Mouse (Mus musculus): ENCODE measurements around the gene Podxl2. TPM values are rescaled to one million over a fixed set of nuclear protein-coding genes. Genes with fewer than 3 reads are reported as not detected.

Gene Podxl2
- total RNA-seq, 2 experiments from 2014 or later: 49.9 to 54.8 TPM

DNA sequence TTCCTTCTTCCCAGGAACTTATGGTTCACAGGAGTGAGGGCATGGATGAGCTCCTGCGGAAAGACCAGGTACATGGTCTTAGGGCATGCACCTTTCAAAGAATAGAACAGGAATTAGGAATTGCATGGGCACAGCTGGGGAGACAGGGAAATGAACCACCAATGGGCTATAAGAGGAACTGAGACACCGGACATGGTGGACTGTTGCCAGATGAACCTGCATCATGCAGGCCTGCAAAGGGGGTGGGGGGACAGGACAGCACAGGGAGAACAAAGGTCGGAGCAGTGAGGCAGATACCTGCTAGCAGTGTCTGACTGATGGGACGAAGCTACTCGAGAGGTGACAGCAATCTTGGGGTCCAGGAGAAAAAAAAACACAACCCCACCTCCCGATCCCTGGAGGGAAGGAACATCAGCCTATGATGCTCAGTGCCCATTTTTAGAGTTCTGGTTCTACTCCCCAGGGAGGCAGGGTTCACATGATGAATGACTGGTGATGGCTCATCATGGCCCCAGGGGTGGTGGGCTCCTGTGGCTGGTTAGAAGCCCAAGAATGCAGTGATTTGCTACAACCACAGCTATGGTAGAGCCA, 44.6 kb downstream of the Podxl2 start:
- intact Hi-C loops (cut with DNase I): loop anchor here (5.0 kb wide), 1 partner anchor 268 kb away; no protein-coding TSS in a partner anchor
- DNase-seq: no peak

DNA sequence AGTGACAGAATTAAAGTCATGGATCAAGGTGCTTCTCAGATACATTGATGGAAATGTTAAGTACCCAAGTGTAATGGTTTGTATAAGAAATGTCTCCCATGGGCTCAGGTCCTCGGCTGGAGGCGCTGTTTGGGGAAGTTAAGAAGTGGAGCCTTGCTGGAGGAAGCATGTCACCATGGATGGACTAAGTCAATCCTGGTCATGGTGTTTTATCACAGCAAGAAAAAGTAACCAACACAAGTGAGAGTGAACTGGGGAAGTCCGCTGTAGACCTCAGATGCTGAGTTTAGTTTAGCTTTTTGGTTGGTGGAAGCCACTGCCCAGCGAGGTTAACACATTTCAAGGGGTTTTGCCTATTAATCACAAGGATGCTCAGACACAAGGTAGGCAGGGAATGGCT, 45.3 kb downstream of the Podxl2 start:
- no peak for DNase-seq
- intact Hi-C loops (cut with DNase I): loop anchor here (5.0 kb wide), 2 partner anchors 97 to 187 kb away; no protein-coding TSS in a partner anchor

DNA sequence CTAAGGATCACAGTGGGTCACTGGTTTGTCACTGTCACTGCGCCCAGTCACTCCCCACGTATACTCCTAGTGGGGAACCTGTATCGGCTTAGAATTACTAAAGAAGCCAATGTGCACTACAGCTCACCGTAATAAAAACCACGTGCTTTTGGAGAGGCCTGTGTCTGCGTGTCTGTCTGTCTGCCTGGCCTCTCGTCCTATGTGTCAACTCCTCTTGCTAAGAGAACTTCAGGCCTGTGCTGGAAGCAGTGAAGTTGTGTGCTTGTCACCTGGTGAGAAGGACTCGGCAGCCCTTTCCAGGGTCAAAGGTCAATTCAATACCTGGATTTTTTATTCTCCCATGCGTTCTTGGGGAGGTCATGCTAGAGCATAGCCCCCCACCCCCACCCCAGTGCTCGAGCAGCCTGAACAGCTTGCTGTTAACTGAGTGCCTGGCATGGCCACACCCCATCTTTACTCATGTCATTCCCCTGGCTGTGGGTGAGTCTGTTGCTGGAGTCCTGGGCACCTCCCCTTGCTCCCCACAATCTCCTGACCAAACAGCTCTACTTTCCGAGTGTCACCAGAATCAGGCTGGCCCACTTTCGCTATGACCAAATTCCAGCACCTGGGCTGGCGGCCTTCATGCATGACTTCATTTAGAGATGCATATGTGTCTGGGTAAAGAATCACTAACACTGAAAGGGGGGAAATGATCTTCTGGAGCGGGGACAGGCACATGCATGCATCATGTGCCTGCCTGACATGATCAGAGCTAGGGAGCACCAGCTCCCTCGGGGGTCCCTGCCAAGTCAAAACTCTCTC, 46.4 kb downstream of the Podxl2 start:
- no peak for DNase-seq
- intact Hi-C loops (cut with DNase I): loop anchor here (5.0 kb wide), 2 partner anchors 96 to 186 kb away; no protein-coding TSS in a partner anchor

DNA sequence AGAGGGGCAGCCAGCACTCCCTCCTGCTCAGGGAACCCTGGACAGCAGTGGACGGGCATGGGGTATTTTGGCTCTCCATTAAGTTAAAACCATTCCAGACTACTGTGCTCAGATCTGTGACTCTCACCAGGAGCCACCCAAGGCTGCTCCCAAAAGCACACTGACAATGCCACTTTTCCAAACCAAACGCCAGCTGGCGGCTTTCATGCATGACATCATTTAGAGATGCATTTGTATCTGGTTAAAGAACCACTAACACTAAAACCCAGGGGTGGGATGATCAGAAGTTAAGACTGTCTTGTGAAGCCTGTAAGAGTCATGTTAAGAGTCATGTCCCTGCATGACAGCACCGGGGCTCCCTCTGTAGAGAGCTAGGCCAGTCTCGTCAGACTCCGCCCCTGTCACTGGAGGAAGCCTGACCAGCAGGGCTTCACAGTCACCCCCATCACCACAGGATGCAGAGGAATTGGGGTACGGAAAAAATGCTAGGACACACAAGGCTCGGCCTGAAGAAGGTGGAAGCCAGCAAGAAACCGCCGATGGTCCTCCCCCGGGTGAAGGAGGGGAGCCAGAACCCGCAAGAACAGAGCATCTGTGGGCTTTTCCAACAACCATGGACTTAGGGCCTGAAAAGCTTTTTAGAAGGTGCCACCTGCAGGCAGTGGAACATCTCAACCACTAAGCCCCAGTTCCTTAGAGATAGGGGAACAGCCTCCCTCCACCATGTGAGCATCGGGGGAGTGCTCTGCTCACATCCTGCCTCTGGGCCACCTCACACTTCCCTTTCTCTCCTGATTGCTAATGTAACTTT, 47.2 kb downstream of the Podxl2 start:
- intact Hi-C loops (cut with DNase I): loop anchor here (2.0 to 5.0 kb wide), 3 partner anchors 95 to 239 kb away; no protein-coding TSS in a partner anchor
- DNase-seq: no peak

DNA sequence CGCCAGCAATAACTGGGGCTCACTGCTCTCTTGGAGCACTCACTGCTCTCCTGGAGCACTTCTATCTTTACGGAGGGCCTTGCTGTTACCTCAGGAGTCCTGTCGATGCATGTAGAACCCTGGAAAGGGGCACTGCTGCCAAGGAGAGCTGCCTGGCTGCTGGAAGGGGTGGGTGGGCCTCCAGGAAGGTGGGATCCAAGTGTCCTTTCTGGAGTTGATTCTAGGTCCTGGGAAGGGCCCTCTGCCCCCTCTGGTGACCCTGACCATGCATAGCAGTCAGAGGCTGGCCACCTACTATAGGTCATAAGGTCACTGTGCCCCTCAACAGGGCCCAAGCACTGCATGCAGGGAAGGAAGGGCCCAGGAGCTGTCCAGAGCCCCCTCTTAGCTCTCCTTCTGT, 47.9 kb downstream of the Podxl2 start:
- intact Hi-C loops (cut with DNase I): loop anchor here (2.0 to 5.0 kb wide), 3 partner anchors 95 to 238 kb away; no protein-coding TSS in a partner anchor

DNA sequence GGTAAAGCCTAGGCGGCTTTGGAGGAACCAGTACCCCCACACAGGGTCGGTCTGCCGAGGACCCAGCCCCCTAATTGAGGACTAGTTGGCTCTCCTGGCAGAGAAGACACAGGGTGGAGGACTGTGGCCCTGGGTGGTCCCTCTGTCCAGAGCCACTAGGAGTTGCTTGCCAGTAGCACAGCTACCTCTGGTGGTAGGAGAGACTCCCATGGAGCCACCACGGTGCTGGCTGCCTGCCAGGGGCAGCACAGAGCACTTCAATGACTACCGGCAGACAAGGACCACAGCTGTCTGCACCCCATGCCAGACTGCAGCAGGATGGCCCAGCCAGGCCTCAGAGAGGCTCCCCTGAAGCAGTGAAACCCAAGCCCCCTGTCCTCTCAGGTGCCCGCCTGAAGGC, 48.3 kb downstream of the Podxl2 start:
- intact Hi-C loops (cut with DNase I): loop anchor here (2.0 to 5.0 kb wide), 3 partner anchors 94 to 238 kb away; no protein-coding TSS in a partner anchor

More for the DNA sequence above, 47.9 kb downstream of the Podxl2 start:
- no peak for DNase-seq

DNA sequence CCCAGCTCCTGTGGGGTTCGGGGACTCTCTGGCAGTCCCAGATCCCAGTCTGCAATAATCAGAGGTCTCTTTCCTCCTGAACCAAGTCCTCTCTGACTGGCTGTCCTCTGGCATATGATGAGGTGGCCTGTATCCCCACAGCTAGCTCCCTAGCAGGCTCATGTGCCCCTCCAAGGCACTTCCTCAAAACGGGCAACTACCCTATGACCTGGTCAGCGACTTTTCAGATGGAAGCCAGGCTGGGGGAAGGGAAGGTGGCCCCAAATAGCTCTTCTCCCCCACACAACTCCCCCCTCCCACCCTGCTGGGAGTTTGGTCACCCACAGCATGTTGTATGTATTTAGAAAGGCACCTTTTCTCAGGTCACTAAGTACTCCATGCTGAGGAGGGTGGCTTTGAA, 48.8 kb downstream of the Podxl2 start:
- intact Hi-C loops (cut with DNase I): loop anchor here (2.0 to 5.0 kb wide), 3 partner anchors 94 to 237 kb away; no protein-coding TSS in a partner anchor
- DNase-seq: no peak

More for the DNA sequence above, 48.3 kb downstream of the Podxl2 start:
- DNase-seq: peak; percentile 80 to 84

DNA sequence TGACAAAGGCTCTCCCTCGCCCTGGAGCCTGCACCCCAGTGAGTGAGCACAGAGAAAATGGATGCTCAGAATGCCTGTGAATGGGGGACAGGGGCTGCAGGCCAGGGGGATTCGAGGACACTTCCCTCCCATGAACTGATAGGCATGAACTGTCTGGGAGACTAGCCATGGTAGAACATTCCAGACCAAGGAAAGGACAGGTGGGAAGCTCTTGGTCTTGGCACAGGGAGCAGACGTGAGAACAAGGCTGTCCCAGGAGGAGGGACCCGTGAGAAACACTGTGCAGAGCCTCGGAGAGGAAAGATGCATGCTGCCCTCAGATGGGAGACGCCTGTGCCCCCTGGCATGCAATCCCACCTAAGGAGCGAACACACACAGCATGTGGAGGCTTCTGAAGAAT, 50.7 kb downstream of the Podxl2 start:
- DNase-seq: peak; percentile 47 to 48
- intact Hi-C loops (cut with DNase I): loop anchor here (2.0 kb wide), 1 partner anchor 39 kb away; no protein-coding TSS in a partner anchor

DNA sequence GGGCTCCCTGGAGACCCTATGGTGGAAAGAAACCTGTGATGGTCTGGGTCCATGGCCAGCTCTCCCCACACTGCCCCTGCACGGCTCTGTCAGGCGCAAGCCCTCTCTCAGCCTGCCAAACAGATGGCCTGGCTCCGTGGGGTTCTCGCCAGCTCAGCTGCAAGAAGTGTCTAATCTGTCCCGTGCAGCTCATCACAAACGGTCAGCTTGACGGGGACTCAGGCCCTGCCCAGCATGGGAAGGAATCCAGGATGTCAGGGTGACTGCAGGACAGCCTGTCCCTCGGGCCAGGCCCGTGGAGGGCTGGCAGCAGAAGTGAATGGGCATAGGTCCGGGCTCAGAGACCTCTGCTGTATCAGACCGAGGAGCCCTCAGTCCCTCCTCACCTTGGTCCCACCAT, 52.9 kb downstream of the Podxl2 start:
- intact Hi-C loops (cut with DNase I): no loop called here
- DNase-seq: peak; percentile 90 to 93

DNA sequence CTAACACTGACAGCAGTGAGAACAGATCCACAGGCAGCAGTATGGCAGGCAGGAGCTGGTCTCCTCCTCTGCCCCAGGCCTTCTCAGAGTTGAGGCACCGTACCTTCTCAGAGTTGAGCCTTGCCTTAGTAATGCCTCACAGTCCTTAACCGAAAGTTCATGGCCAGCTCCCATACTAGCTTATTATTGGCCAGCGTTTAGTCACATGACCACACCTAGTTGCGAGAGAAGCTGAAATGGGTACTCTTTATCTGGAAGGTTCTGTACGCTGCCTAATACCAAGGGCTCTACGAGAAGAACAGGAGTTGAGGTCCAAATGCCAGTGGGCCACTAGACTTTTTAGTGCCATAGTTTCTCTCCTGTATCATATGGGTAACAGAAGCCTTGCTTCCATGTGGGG, 53.5 kb downstream of the Podxl2 start:
- no peak for DNase-seq
- intact Hi-C loops (cut with DNase I): no loop called here

DNA sequence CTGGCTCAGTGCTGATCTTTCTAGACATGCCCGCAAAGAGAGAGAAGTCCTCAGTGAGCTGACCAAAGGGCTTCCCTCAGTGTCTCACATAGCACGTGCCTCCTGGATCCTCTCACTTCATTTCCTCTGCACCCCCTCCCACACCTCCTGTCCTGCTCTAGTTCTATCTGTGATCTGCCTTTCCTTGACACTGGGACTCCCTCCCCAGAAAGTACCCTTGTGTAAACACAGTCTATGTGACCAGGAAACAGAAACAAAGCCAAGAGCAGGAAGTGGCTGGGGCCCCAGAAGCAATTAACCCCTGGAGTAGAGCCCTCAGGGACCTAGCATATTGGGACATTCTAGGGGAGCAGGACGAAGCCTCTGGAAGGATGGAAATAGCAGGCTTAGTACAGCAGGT, 54.0 kb downstream of the Podxl2 start:
- intact Hi-C loops (cut with DNase I): no loop called here
- DNase-seq: peak in 1 of 2 experiments; percentile 42

DNA sequence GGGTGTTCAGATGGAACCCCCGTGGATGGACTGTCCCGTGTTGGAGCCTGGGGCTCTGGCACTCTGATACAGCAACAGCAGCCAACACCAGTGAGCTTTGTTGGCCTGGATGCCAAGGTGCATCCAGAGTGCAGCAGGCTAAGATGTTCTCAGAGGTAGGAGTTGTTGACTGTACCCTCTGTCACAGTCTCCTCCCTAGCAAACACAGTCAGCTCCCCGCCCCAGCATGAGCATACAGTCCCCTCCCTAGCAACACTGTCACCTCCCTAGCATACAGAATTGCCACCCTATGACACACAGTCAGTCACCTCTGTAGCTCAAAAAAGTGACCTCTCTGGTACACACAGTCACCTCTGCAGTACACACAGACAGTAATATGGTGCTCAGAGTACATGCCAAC, 57.9 kb downstream of the Podxl2 start:
- intact Hi-C loops (cut with DNase I): no loop called here
- no peak for DNase-seq

DNA sequence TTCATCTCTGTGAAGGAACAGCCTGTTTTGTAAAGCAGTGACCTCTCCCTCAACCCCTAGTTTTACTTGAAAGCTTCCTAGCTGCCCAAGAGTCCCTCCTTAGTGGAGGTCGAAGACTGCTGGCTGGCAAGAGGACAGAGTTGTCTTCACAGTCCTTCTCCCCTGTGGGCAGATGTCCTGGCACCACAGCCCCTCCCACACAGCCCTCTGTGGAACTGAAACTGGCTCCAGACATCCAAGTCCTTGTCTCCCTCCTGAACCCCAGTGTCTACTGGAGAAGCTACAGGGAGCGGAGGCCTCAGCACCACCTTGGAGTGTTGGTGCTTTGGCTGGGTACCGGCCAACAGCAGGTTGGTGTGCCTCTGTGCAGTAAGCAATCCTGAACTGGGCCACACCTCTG, 59.4 kb downstream of the Podxl2 start:
- DNase-seq: no peak
- intact Hi-C loops (cut with DNase I): no loop called here

DNA sequence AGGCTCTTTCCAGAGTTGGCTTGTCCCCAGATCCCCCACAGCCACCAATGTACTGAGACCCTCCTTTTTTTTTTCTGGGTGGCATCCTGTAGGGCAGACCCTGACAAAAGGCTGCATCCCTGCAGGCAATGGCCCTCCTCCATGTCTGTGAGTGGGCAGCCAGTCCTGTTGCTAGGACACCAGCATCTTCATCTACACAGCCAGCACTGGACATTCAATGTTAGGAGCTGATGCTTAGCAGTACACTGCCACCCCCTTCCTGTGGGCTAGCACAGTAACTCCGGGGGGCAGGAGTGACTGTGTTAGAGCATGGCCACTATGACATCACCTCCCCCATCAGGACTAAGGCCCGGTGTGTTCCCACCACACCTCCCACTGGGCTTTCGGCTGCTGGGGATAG, 59.8 kb downstream of the Podxl2 start:
- DNase-seq: no peak
- intact Hi-C loops (cut with DNase I): no loop called here

DNA sequence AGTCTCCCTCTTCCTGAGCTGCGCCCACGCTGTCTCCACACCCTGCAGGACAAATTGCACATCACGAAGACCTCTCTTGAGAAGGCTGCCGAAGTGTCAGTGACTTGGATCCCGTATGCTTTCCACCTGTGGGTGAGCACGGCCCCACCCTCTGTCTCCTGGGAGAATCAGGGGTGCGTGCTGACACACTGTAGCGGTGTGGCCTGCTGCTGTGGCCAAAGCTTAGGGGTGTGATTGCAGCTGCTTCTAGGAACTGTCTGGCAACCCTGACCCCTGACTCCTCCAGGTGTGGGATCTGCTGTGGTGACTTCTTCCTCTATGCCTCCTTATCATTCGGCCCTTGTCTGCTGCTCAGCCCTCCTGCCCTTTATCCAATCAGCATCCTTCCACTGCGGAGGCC, 61.0 kb downstream of the Podxl2 start:
- intact Hi-C loops (cut with DNase I): no loop called here
- DNase-seq: no peak

DNA sequence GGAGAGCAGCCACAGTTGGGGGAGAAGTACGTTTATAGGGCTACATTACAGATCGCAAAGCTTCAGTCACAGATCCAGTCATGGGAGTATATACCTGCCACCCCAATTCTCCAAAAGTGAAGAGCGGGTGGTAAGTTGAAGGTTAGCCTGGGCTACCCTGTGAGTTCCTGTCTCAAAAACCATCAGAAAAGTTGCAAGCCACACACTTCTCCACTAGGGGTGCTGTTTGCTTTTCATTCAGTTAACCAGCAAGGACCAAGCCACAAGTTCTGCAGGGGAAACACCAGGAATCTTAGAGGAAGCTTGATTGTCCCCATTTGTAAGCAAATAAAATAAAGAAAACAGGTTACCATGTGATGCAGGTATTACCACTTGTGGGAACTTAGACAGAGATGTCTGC, 62.0 kb downstream of the Podxl2 start:
- intact Hi-C loops (cut with DNase I): no loop called here
- DNase-seq: peak; percentile 56 to 71

DNA sequence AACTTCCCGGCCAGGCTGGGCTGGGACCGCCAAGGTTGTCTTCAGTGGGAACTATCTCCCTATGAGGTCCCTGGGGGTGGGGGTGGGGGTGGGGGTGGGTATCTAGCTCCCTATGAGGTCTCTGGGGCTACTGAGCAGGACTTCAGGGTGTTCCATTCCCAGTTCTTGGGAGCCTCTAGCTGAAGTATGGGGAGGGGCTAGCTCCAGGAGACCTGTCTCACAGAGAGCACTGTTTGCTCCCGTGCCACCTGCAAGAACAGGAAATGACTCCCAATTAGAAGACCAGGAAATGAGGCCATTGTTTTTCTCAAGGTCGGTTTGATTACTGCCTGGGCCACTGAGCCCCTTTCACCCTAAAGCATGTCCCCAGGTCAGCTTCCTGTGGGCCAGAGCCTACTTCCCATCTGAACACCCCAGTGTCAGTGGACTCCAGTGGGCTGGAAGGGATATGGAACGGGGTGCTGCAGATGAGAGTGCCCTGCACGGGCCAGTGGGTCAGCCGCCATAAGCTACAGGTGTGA, 62.9 kb downstream of the Podxl2 start:
- no peak for DNase-seq
- intact Hi-C loops (cut with DNase I): no loop called here

DNA sequence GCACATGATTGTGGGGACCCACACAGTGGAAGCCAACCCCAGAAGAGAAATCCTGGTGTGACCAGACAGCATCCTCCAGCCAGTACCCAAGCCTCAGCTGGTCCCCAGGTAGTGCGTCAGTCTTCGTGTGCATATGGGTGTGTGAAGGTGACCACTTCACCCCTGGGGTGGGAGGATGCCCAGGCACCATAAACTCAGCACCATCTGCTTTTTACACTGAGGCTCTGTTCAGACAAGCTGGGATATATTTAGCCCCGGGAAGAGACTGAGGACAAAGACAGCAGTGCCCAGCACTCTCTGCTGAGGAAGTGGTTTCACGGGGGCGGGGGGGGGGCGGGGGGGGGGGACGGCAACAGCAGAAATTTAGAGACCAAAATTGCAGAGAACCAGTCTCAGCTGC, 63.4 kb downstream of the Podxl2 start:
- intact Hi-C loops (cut with DNase I): no loop called here
- no peak for DNase-seq

DNA sequence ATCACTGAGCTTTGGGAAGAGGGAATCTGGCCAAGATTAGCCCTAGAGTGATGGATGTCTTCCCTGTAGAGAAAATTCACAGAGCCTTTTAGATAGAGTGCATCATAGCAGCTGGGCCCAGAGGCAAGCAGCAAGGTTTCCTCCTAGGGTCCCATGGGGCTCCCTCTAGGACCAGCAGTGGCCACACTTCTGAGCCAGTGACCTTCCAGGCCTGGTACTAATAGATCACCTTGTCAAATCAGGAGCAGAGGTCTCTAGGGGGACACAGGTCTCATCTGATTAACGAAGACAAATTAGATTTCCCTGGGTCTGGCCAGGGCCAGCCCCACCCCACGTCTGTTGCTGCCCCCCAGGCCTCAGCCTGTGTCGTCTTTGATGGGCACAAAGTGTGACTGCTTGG, 64.6 kb downstream of the Podxl2 start:
- no peak for DNase-seq
- intact Hi-C loops (cut with DNase I): no loop called here

DNA sequence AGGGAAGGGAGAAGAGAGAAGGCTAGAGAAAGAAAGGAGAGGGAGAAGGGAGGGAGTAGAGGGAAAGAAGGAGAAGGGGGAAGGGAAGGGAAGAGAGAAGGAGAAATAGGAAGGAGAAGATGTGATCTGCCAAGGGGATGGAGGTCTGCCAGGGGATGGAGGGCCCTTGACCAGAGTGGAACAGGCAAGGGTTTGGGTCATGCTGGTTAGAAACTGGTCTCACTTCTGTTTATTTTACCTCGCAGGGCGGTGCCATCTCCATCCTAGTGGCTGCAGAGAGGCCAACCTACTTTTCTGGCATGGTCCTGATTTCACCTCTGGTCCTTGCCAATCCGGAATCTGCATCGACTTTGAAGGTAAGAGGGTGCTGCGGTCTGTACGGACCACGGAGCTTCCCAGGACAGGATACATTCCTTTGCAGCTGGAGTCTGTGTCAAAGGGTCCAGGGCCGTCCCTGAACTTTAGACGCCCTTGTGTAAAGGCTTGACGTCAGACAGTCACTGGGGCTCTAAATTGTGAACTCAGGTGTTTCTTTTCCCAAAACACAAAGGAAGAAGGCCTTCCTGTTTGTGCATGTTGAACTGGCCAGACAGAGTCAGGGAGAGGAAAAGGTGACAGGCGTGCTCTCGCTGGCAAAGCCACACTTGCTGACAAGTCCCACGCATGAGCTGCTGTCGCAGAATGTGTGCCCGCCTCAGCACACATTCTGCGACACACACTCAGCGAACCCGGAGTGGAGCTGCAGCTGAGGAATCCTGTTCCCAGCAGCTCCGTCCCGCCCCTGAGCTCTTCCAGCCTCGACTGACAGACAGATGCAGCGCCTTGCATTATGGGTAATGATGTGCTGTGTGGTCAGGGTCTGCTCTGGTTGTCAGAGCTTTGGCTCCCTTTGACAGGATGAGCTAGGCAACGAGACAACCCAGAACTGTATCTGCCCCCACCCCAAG, 65.5 kb downstream of the Podxl2 start:
- intact Hi-C loops (cut with DNase I): no loop called here
- no peak for DNase-seq

All from heart, postnatal 10 days (tissue).